Mouse (Mus musculus): ENCODE measurements around the gene Polr2a. TPM values are rescaled to one million over a fixed set of nuclear protein-coding genes. Genes with fewer than 3 reads are reported as not detected.

The Polr2a gene
- total RNA-seq (2012; rRNA removed) (16.6 and 22.2 TPM in 2 replicates), polyA plus RNA-seq (2012; ENCODE audit: insufficient read depth in 1 of 2, insufficient read length in 2 of 2, low read depth in 1 of 2, low replicate concordance in 2 of 2, missing spikeins in 1 of 2) (100 to 1,000 TPM in 1 of 2 experiments, 10 to 100 TPM in 1; 73.9 to 193 TPM)

DNA sequence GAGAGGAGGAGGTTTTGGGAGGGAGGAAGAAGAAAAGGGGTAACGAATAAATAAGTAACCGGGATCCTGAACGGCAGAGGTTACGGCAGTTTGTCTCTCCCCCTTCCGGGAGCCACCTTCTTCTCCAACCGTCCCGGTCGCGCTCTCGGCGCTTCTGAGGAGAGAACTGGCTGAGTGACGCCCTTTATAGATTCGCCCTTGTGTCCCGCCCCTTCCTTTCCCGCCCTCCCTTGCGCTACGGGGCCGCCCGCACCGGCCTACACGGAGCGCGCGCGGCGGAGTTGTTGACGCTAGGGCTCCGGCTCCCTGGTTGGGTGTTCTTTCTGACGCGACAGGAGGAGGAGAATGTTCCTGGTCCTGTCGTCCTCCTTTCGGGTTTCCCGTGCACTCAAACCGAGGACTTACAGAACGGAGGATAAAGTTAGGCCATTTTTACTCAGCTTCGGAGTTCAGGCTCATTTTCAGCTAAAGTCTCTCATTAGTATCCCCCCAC lies at the start of gene Polr2a:
Gene Polr2a, minus strand, starts transcription at position 160 of the 493 bp plus-strand sequence.
- Histone ChIP-seq H3K4me3 (ENCODE audit: control insufficient read depth in 1 of 2, insufficient read depth in 1 of 2, low read depth in 2 of 2, low read length in 2 of 2) (peak within 1 kb of the TSS; percentile 85 to 92), H3K27ac (ENCODE audit: control insufficient read depth, low read depth, low read length) (peak within 1 kb of the TSS; percentile 98), H3K4me1 (ENCODE audit: control insufficient read depth in 1 of 2, insufficient read depth in 2 of 2, low read length in 2 of 2) (peaks cover 8 to 21% of the 10 kb centered on the region in 2 experiments), H3K9me3 (replicated peaks; ENCODE audit: insufficient read depth, low read length) (no peaks in the 10 kb centered on the region), H3K27me3 (ENCODE audit: control insufficient read depth in 1 of 2, insufficient read depth in 2 of 2, low read length in 2 of 2) (no peaks in the 10 kb centered on the region), H3K9ac (ENCODE audit: control insufficient read depth, low read depth, low read length, poor library complexity, severe bottlenecking) (peak within 1 kb of the TSS; percentile 89), H3K79me2 (ENCODE audit: control insufficient read depth, insufficient read depth, low read length, poor library complexity) (peaks cover 39% of the 10 kb centered on the region), H3K36me3 (ENCODE audit: control insufficient read depth in 1 of 2, insufficient read depth in 2 of 2, low read length in 2 of 2) (peaks cover 0 to 28% of the 10 kb centered on the region in 2 experiments; a peak in 2 of 4 replicates)
- TF ChIP-seq TCF12 (IDR thresholded peaks at IDR 0.05; ENCODE audit: low read depth, low read length) (peak; percentile 78), TAL1 (IDR thresholded peaks at IDR 0.05; ENCODE audit: low read length) (no peak), MAX (IDR thresholded peaks at IDR 0.05; ENCODE audit: low read length) (no peak), BHLHE40 (IDR thresholded peaks at IDR 0.05; ENCODE audit: borderline replicate concordance, low read depth, low read length) (no peak), SIN3A (IDR thresholded peaks at IDR 0.05; ENCODE audit: low read length) (peak; percentile 85), JUND (IDR thresholded peaks at IDR 0.05; ENCODE audit: low read depth, low read length) (no peak), E2F4 (IDR thresholded peaks at IDR 0.05; ENCODE audit: borderline replicate concordance, low read depth, low read length) (peak; percentile 90), EP300 (IDR thresholded peaks at IDR 0.05; ENCODE audit: low read depth in 1 of 2, low read length in 2 of 2) (peak in 1 of 2 experiments; percentile 32; a peak in 2 of 4 replicates), ZKSCAN1 (IDR thresholded peaks at IDR 0.05; ENCODE audit: low read depth, low read length) (no peak), CHD2 (IDR thresholded peaks at IDR 0.05; ENCODE audit: low read length) (no peak), POLR2A (IDR thresholded peaks at IDR 0.05; ENCODE audit: control insufficient read depth in 1 of 2, insufficient read depth in 1 of 2, low read depth in 1 of 2, low read length in 2 of 2, poor library complexity in 1 of 2) (peak; percentile 100), NELFE (IDR thresholded peaks at IDR 0.05; ENCODE audit: low read depth, low read length) (peak; percentile 100), MXI1 (IDR thresholded peaks at IDR 0.05; ENCODE audit: low read depth, low read length) (no peak), MAZ (IDR thresholded peaks at IDR 0.05; ENCODE audit: low read depth, low read length) (no peak), ETS1 (IDR thresholded peaks at IDR 0.05; ENCODE audit: low read depth, low read length) (peak; percentile 61; the same call in 1 of the 2 replicates), POLR2AphosphoS5 (IDR thresholded peaks at IDR 0.05; ENCODE audit: borderline replicate concordance, low read depth, low read length) (peak; percentile 100), MAFK (IDR thresholded peaks at IDR 0.05; ENCODE audit: borderline replicate concordance, low read depth, low read length) (no peak), HCFC1 (IDR thresholded peaks at IDR 0.05; ENCODE audit: low read depth, low read length) (peak; percentile 82), GABPA (IDR thresholded peaks at IDR 0.05; ENCODE audit: low read depth, low read length) (no peak), SMC3 (IDR thresholded peaks at IDR 0.05; ENCODE audit: low read depth, low read length) (no peak), MYB (IDR thresholded peaks at IDR 0.05; ENCODE audit: low read depth, low read length) (peak; percentile 51; the same call in 1 of the 2 replicates), TBP (IDR thresholded peaks at IDR 0.05; ENCODE audit: low read depth, low read length) (peak; percentile 99), MEF2A (IDR thresholded peaks at IDR 0.05; ENCODE audit: extremely low read depth, insufficient replicate concordance, low read depth, low read length, poor library complexity, severe bottlenecking) (0 out of 2 replicates have a peak, but pooled peaks have one; percentile 6), POLR2AphosphoS2 (IDR thresholded peaks at IDR 0.05; ENCODE audit: low read length) (peak; percentile 100), ZMIZ1 (IDR thresholded peaks at IDR 0.05; ENCODE audit: low read depth, low read length) (peak; percentile 100), CTCF (IDR thresholded peaks at IDR 0.05 in 2 of 3, conservative IDR thresholded peaks at IDR 0.05 in 1 of 3; ENCODE audit: control insufficient read depth in 1 of 3, insufficient read depth in 1 of 3, low read depth in 2 of 3, low read length in 3 of 3, poor library complexity in 1 of 3, severe bottlenecking in 1 of 3) (no peak), GATA1 (IDR thresholded peaks at IDR 0.05; ENCODE audit: low read depth, low read length) (no peak), ZC3H11A (IDR thresholded peaks at IDR 0.05; ENCODE audit: low read depth, low read length) (no peak), USF2 (IDR thresholded peaks at IDR 0.05; ENCODE audit: borderline replicate concordance in 1 of 2, insufficient read depth in 1 of 2, low read depth in 1 of 2, low read length in 2 of 2) (no peak), ZNF384 (IDR thresholded peaks at IDR 0.05; ENCODE audit: low read depth, low read length) (no peak), ELF1 (IDR thresholded peaks at IDR 0.05; ENCODE audit: low read depth, low read length) (peak; percentile 45; the same call in 1 of the 2 replicates), MYC (IDR thresholded peaks at IDR 0.05; ENCODE audit: low read depth, low read length) (peak; percentile 77), RAD21 (IDR thresholded peaks at IDR 0.05; ENCODE audit: low read depth, low read length) (no peak), NRF1 (IDR thresholded peaks at IDR 0.05; ENCODE audit: insufficient read depth, low read depth, low read length, poor library complexity, severe bottlenecking) (peak; percentile 53), KAT2A (conservative IDR thresholded peaks at IDR 0.05; ENCODE audit: low read depth, low read length) (peak; percentile 36; the same call in 1 of the 2 replicates), CHD1 (IDR thresholded peaks at IDR 0.05; ENCODE audit: low read depth, low read length) (peak; percentile 99)
- peak; percentile 99 for DNase-seq (ENCODE audit: low read depth, low spot score)
